In the genomic region with DNA sequence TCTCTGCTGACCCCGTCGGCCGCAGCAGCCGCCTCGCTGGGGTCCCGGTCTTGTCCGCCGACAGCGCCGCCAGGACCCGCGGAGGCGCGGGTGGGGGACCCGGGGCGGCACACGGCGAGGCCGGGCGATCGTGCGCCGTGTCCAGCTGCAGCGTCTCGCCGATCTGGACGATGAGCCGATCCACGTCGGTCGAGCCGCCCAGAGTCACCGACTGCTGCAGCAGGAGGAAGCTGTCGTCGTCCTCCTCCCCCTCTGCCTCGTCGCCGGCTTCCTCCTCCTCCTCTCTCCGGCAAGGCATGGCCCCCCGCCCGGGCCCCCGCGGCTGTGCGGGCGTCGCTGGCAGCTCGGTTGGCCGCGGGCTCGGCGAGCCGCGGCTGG, we compare ENCODE assay signal across 8 mouse cellular contexts. TPM values are rescaled to one million over a fixed set of nuclear protein-coding genes. Genes with fewer than 3 reads are reported as not detected.
DNase-seq lines count a peak whose midpoint lies in the region; ATAC-seq and TF ChIP-seq lines count a peak whose summit lies in the region.
"Not testable (repeated sequence)": the region's sequence is repeated elsewhere in the genome, so short reads cannot be mapped to it uniquely, and the experiment has no call there.

No protein-coding gene starts in this region.

- peaks cover 0 to 36% of the 10 kb centered on the region in 2 experiments; a peak in 2 of 4 replicates for H3K36me3 ChIP-seq in MEL (ENCODE audit: control insufficient read depth in 1 of 2, insufficient read depth in 2 of 2, low read length in 2 of 2)
- not testable (repeated sequence) for H3K36me3 ChIP-seq in hindbrain, embryonic 11.5 days (ENCODE audit: control insufficient read depth, insufficient read depth, low read length); lung, embryonic 15.5 days; neural tube, embryonic 11.5 days (ENCODE audit: control insufficient read depth, insufficient read depth, low read length)

- H3K4me1 ChIP-seq in MEL (ENCODE audit: control insufficient read depth in 1 of 2, insufficient read depth in 2 of 2, low read length in 2 of 2) = peaks cover 19 to 34% of the 10 kb centered on the region in 2 experiments
- not testable (repeated sequence) for H3K4me1 ChIP-seq in hindbrain, embryonic 11.5 days (replicated peaks; ENCODE audit: control insufficient read depth, insufficient read depth, low read length)
- peaks cover 21% of the 10 kb centered on the region for H3K4me1 ChIP-seq in lung, embryonic 15.5 days
- peaks cover 13% of the 10 kb centered on the region for H3K4me1 ChIP-seq in neural tube, embryonic 11.5 days (ENCODE audit: control insufficient read depth, insufficient read depth, low read length)

- under 1% methylated on average over 44 of the region's 53 CpGs for WGBS in hindbrain, embryonic 11.5 days
- 0% methylated on average over 33 of the region's 53 CpGs for WGBS in lung, embryonic 15.5 days
- WGBS in neural tube, embryonic 11.5 days = under 1% methylated on average over 42 of the region's 53 CpGs

- peak in 1 of 2 experiments; percentile 33; a peak in 1 of 4 replicates for TF ChIP-seq POLR2A in MEL (IDR thresholded peaks at IDR 0.05; ENCODE audit: control insufficient read depth in 1 of 2, insufficient read depth in 1 of 2, low read depth in 1 of 2, low read length in 2 of 2, poor library complexity in 1 of 2)

- TF ChIP-seq RAD21 in MEL (IDR thresholded peaks at IDR 0.05; ENCODE audit: low read depth, low read length) = not testable (repeated sequence)

- H3K4me2 ChIP-seq in hindbrain, embryonic 11.5 days (replicated peaks; ENCODE audit: low read depth, low read length) = peak overlapping the region; percentile 98
- H3K4me2 ChIP-seq in lung, embryonic 15.5 days = peak overlapping the region; percentile 93
- H3K4me2 ChIP-seq in neural tube, embryonic 11.5 days (ENCODE audit: low read depth) = peak overlapping the region; percentile 98

- ATAC-seq in hindbrain, embryonic 11.5 days (ENCODE audit: low FRiP score) = peak; percentile 65
- ATAC-seq in lung, embryonic 15.5 days (ENCODE audit: borderline replicate concordance, extremely low read depth, low FRiP score, low TSS enrichment) = peak; percentile 29; the same call in 1 of the 2 replicates
- ATAC-seq in neural tube, embryonic 11.5 days (ENCODE audit: insufficient read depth, low FRiP score, low TSS enrichment) = peak; percentile 55

- H3K9ac ChIP-seq in MEL (ENCODE audit: control insufficient read depth, low read depth, low read length, poor library complexity, severe bottlenecking) = peak overlapping the region; percentile 90
- H3K9ac ChIP-seq in hindbrain, embryonic 11.5 days (ENCODE audit: low read depth, low read length) = peak overlapping the region; percentile 80
- peak overlapping the region; percentile 49 for H3K9ac ChIP-seq in lung, embryonic 15.5 days
- H3K9ac ChIP-seq in neural tube, embryonic 11.5 days (ENCODE audit: low read length) = peak overlapping the region; percentile 65

- H3K79me2 ChIP-seq in MEL (ENCODE audit: control insufficient read depth, insufficient read depth, low read length, poor library complexity) = peaks cover 40% of the 10 kb centered on the region

- not testable (repeated sequence) for TF ChIP-seq EP300 in MEL (IDR thresholded peaks at IDR 0.05; ENCODE audit: low read depth in 1 of 2, low read length in 2 of 2)

- H3K4me3 ChIP-seq in MEL (ENCODE audit: control insufficient read depth in 1 of 2, insufficient read depth in 1 of 2, low read depth in 2 of 2, low read length in 2 of 2) = peak overlapping the region; percentile 69 to 89
- peak overlapping the region; percentile 74 for H3K4me3 ChIP-seq in hindbrain, embryonic 11.5 days (ENCODE audit: low read depth, low read length)
- peak overlapping the region; percentile 56 for H3K4me3 ChIP-seq in lung, embryonic 15.5 days
- peak overlapping the region; percentile 79 for H3K4me3 ChIP-seq in neural tube, embryonic 11.5 days (ENCODE audit: low read depth, low read length)

- H3K9me3 ChIP-seq in MEL (replicated peaks; ENCODE audit: insufficient read depth, low read length); hindbrain, embryonic 11.5 days (ENCODE audit: control insufficient read depth, low read length); lung, embryonic 15.5 days; neural tube, embryonic 11.5 days (ENCODE audit: control insufficient read depth, low read length): not testable (repeated sequence)

- TF ChIP-seq CTCF in MEL (IDR thresholded peaks at IDR 0.05 in 2 of 3, conservative IDR thresholded peaks at IDR 0.05 in 1 of 3; ENCODE audit: control insufficient read depth in 1 of 3, insufficient read depth in 1 of 3, low read depth in 2 of 3, low read length in 3 of 3, poor library complexity in 1 of 3, severe bottlenecking in 1 of 3) = not testable (repeated sequence)

- DNase-seq in MEL (ENCODE audit: low read depth, low spot score) = peak; percentile 84
- peak; percentile 74 for DNase-seq in embryo, embryonic 10 days (ENCODE audit: low spot score)
- DNase-seq in forelimb bud, embryonic 11.5 days (ENCODE audit: low read depth, low spot score) = peak; percentile 43
- not testable (repeated sequence) for DNase-seq in hindbrain, embryonic 11.5 days (ENCODE audit: low spot score)
- peak; percentile 47 for DNase-seq in layer of hippocampus, adult 9-11 months
- peak; percentile 69 for DNase-seq in neural tube, embryonic 11.5 days (ENCODE audit: low spot score)
- peak; percentile 58 for DNase-seq in testis, postnatal 10 days (ENCODE audit: low spot score)

- H3K27ac ChIP-seq in MEL (ENCODE audit: control insufficient read depth, low read depth, low read length) = peak overlapping the region; percentile 97
- peak overlapping the region; percentile 88 for H3K27ac ChIP-seq in hindbrain, embryonic 11.5 days (ENCODE audit: low read depth, low read length)
- peak overlapping the region; percentile 92 for H3K27ac ChIP-seq in lung, embryonic 15.5 days
- peak overlapping the region; percentile 87 for H3K27ac ChIP-seq in neural tube, embryonic 11.5 days (ENCODE audit: low read depth, low read length)

- not testable (repeated sequence) for H3K27me3 ChIP-seq in MEL (ENCODE audit: control insufficient read depth in 1 of 2, insufficient read depth in 2 of 2, low read length in 2 of 2); hindbrain, embryonic 11.5 days (ENCODE audit: control insufficient read depth, insufficient read depth, low read length); lung, embryonic 15.5 days; neural tube, embryonic 11.5 days (ENCODE audit: control insufficient read depth, insufficient read depth, low read length)

TF ChIP-seq in MEL, 35 proteins besides CTCF, POLR2A, EP300 and RAD21:
- 0 out of 2 replicates have a peak, but pooled peaks have one; percentile 51 for TF ChIP-seq MAX (IDR thresholded peaks at IDR 0.05; ENCODE audit: low read length)
- TF ChIP-seq GABPA (IDR thresholded peaks at IDR 0.05; ENCODE audit: low read depth, low read length) = 0 out of 2 replicates have a peak, but pooled peaks have one; percentile 1

RNA-seq across cellular contexts. Expression of a gene that starts 0.3 kb away (rescaled TPM):
- 55.6 and 58.2 TPM in 2 replicates for total RNA-seq in MEL (2012; rRNA removed)
- polyA plus RNA-seq in MEL (2012; ENCODE audit: insufficient read depth in 1 of 2, insufficient read length in 2 of 2, low read depth in 1 of 2, low replicate concordance in 2 of 2, missing spikeins in 1 of 2) = 100 to 1,000 TPM in 1 of 2 experiments, not detected in 1; 110 TPM
- polyA plus RNA-seq in hindbrain, embryonic 11.5 days (2014; fragmentation: Nextera tagmentation; extraction: Ambion mirVana) = 5.0 and 6.8 TPM in 2 replicates
- 4.1 and 4.4 TPM in 2 replicates for polyA plus RNA-seq in lung, embryonic 15.5 days (2015; fragmentation: Nextera tagmentation; extraction: Ambion mirVana)
- 6.5 and 8.7 TPM in 2 replicates for polyA plus RNA-seq in neural tube, embryonic 11.5 days (2014; fragmentation: Nextera tagmentation; extraction: Ambion mirVana)

RNA-seq across cellular contexts. Expression of a gene that starts 17.8 kb away (rescaled TPM):
- 26.7 and 36.0 TPM in 2 replicates for total RNA-seq in MEL (2012; rRNA removed)
- 10 to 100 TPM in 1 of 2 experiments, not detected in 1; 31.5 TPM for polyA plus RNA-seq in MEL (2012; ENCODE audit: insufficient read depth in 1 of 2, insufficient read length in 2 of 2, low read depth in 1 of 2, low replicate concordance in 2 of 2, missing spikeins in 1 of 2)
- polyA plus RNA-seq in hindbrain, embryonic 11.5 days (2014; fragmentation: Nextera tagmentation; extraction: Ambion mirVana) = 11.2 and 14.4 TPM in 2 replicates
- 7.2 and 7.3 TPM in 2 replicates for polyA plus RNA-seq in lung, embryonic 15.5 days (2015; fragmentation: Nextera tagmentation; extraction: Ambion mirVana)
- polyA plus RNA-seq in neural tube, embryonic 11.5 days (2014; fragmentation: Nextera tagmentation; extraction: Ambion mirVana) = 8.6 and 8.9 TPM in 2 replicates

RNA-seq across cellular contexts. Expression of a gene that starts 45.8 kb away (rescaled TPM):
- 47.5 and 53.9 TPM in 2 replicates for total RNA-seq in MEL (2012; rRNA removed)
- 10 to 100 TPM in 1 of 2 experiments, not detected in 1; 67.9 TPM for polyA plus RNA-seq in MEL (2012; ENCODE audit: insufficient read depth in 1 of 2, insufficient read length in 2 of 2, low read depth in 1 of 2, low replicate concordance in 2 of 2, missing spikeins in 1 of 2)
- 31.5 and 33.3 TPM in 2 replicates for polyA plus RNA-seq in hindbrain, embryonic 11.5 days (2014; fragmentation: Nextera tagmentation; extraction: Ambion mirVana)
- polyA plus RNA-seq in lung, embryonic 15.5 days (2015; fragmentation: Nextera tagmentation; extraction: Ambion mirVana) = 29.8 and 30.8 TPM in 2 replicates
- 37.0 and 37.3 TPM in 2 replicates for polyA plus RNA-seq in neural tube, embryonic 11.5 days (2014; fragmentation: Nextera tagmentation; extraction: Ambion mirVana)

RNA-seq across cellular contexts. Expression of a gene that starts 48.4 kb away (rescaled TPM):
- 93.8 and 106 TPM in 2 replicates for total RNA-seq in MEL (2012; rRNA removed)
- 100 to 1,000 TPM in 1 of 2 experiments, 10 to 100 TPM in 1; 44.5 to 134 TPM for polyA plus RNA-seq in MEL (2012; ENCODE audit: insufficient read depth in 1 of 2, insufficient read length in 2 of 2, low read depth in 1 of 2, low replicate concordance in 2 of 2, missing spikeins in 1 of 2)
- polyA plus RNA-seq in hindbrain, embryonic 11.5 days (2014; fragmentation: Nextera tagmentation; extraction: Ambion mirVana) = 11.5 and 13.8 TPM in 2 replicates
- 13.7 and 13.8 TPM in 2 replicates for polyA plus RNA-seq in lung, embryonic 15.5 days (2015; fragmentation: Nextera tagmentation; extraction: Ambion mirVana)
- 18.0 and 20.2 TPM in 2 replicates for polyA plus RNA-seq in neural tube, embryonic 11.5 days (2014; fragmentation: Nextera tagmentation; extraction: Ambion mirVana)
